Mouse (Mus musculus) cerebellum, adult 9-10 months (tissue): ENCODE data around the gene Uhmk1.
"Not testable (repeated sequence)": the region's sequence is repeated elsewhere in the genome, so short reads cannot be mapped to it uniquely, and the experiment has no call there.

Experiments
- DNase-seq: peaks from one replicate; pipeline ENCODE4 v3.0.0; 2022

The Uhmk1 gene

GRCm38 (mm10) chr1:170214757-170215522, at the start of gene Uhmk1:
Gene Uhmk1, minus strand, starts transcription at chr1:170215397.
- DNase-seq = peak; percentile 90

- DNase-seq = peak; percentile 90
These were observed 40.3 kb upstream of the Uhmk1 start for GRCm38 (mm10) chr1:170255560-170255910.

GRCm38 (mm10) chr1:170254893-170255559, 39.8 kb upstream of the Uhmk1 start:
- no peak for DNase-seq

- DNase-seq = no peak
These were observed 29.8 kb upstream of the Uhmk1 start for GRCm38 (mm10) chr1:170245016-170245415.

- DNase-seq = not testable (repeated sequence)
These were observed 17.5 kb upstream of the Uhmk1 start, which contains the start of gene Sh2d1b2 for GRCm38 (mm10) chr1:170232688-170233087. Gene Sh2d1b2, plus strand, starts transcription at chr1:170232749.

GRCm38 (mm10) chr1:170223276-170223675, 8.1 kb upstream of the Uhmk1 start:
- DNase-seq = no peak

- no peak for DNase-seq
These were observed 5.2 kb upstream of the Uhmk1 start for GRCm38 (mm10) chr1:170220351-170220750.

GRCm38 (mm10) chr1:170218091-170218884, 3.1 kb upstream of the Uhmk1 start:
- DNase-seq = no peak

- no peak for DNase-seq
These were observed 393 bp upstream of the Uhmk1 start for GRCm38 (mm10) chr1:170215590-170215989.

- peak; percentile 16 for DNase-seq
These were observed 827 bp downstream of the Uhmk1 start for GRCm38 (mm10) chr1:170214383-170214756.

- DNase-seq = no peak
These were observed 1.9 kb downstream of the Uhmk1 start for GRCm38 (mm10) chr1:170213181-170213879.

- DNase-seq = no peak
These were observed 8.8 kb downstream of the Uhmk1 start for GRCm38 (mm10) chr1:170206395-170206794.

GRCm38 (mm10) chr1:170200379-170200778, 14.8 kb downstream of the Uhmk1 start:
- no peak for DNase-seq

GRCm38 (mm10) chr1:170196211-170196610, 19.0 kb downstream of the Uhmk1 start:
- DNase-seq = no peak

- DNase-seq = no peak
These were observed 23.3 kb downstream of the Uhmk1 start for GRCm38 (mm10) chr1:170191925-170192324.

GRCm38 (mm10) chr1:170190225-170190624, 25.0 kb downstream of the Uhmk1 start:
- DNase-seq = no peak

- DNase-seq = no peak
These were observed 26.6 kb downstream of the Uhmk1 start for GRCm38 (mm10) chr1:170188601-170189000.

GRCm38 (mm10) chr1:170186531-170186930, 28.7 kb downstream of the Uhmk1 start:
- no peak for DNase-seq

- no peak for DNase-seq
These were observed 30.1 kb downstream of the Uhmk1 start for GRCm38 (mm10) chr1:170185137-170185536.

- no peak for DNase-seq
These were observed 32.5 kb downstream of the Uhmk1 start for GRCm38 (mm10) chr1:170182706-170183105.

- peak; percentile 18 for DNase-seq
These were observed 38.4 kb downstream of the Uhmk1 start for GRCm38 (mm10) chr1:170176661-170177239.

GRCm38 (mm10) chr1:170175848-170176247, 39.3 kb downstream of the Uhmk1 start:
- DNase-seq = peak; percentile 37
